In the genomic region with DNA sequence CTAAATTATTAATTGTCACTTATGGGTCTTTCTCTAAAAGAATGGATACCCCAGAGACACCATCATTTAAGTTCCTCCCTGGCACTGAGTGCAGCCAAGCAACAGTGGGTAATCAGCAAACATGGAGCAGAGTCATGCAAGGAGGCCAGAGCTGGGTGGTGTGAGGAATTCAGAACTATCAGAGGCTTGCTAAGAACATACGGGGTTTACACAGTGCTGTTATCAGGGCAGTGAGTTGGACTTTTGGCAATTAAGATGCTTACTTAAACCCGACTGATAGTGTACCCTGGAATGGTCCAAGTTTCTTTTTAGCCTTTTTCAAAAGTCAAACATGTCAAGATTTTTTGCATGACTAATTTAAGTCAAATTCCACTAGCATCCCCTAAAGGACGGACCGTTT, we compare ENCODE assay signal across 18 mouse cellular contexts.
A peak's percentile ranks its signal among the peaks of the same experiment; 100 is the strongest.
DNase-seq lines count a peak whose midpoint lies in the region; ATAC-seq lines count a peak whose summit lies in the region.
"Had no signal": no experiment of that assay in that cellular context is flagged by ENCODE, and none has a peak within 500 bp of the region (broad histone marks: within the 10 kb centered on the region; RNA-seq: fewer than 3 reads in every experiment).

No protein-coding gene starts in this region.

- H3K4me2 ChIP-seq in heart, embryonic 16.5 days (ENCODE audit: low read depth, low read length), result no peak overlapping the region
- H3K4me2 ChIP-seq in midbrain, embryonic 14.5 days (ENCODE audit: low read length), result no peak overlapping the region
- H3K4me2 ChIP-seq in stomach, embryonic 15.5 days, result no peak overlapping the region
- H3K4me2 ChIP-seq: hindbrain, embryonic 12.5 days; liver, embryonic 15.5 days; neural tube, embryonic 13.5 days had no signal

- no peak for DNase-seq in heart, embryonic 10.5 days (ENCODE audit: low spot score)
- DNase-seq in midbrain, embryonic 10.5 days (ENCODE audit: low spot score), result no peak
- DNase-seq in midbrain, embryonic 14.5 days, result no peak
- DNase-seq in heart, postnatal 4 days, result peak; percentile 12
- no peak for DNase-seq in adrenal gland, postnatal 4 days (ENCODE audit: low spot score in 2 of 2)
- DNase-seq: cerebellum, adult 2 months; cerebellum, postnatal 36 days; forebrain, postnatal 0 days; kidney, adult 9 months; kidney, postnatal 25 days; right cerebral cortex, postnatal 25 days; thymus, postnatal 14 days had no signal

- peak; percentile 58 for ATAC-seq in heart, embryonic 16.5 days (replicated peaks; ENCODE audit: extremely low read depth, insufficient read depth, low FRiP score)
- ATAC-seq in midbrain, embryonic 14.5 days (ENCODE audit: low FRiP score, low TSS enrichment), result no peak
- ATAC-seq in stomach, embryonic 15.5 days (ENCODE audit: insufficient read depth, low FRiP score, low read depth), result peak; percentile 87
- ATAC-seq: forebrain, postnatal 0 days had no signal

- no peaks in the 10 kb centered on the region for H3K27me3 ChIP-seq in heart, embryonic 16.5 days (ENCODE audit: control insufficient read depth, insufficient read depth, low read length)
- 0 out of 2 replicates have a peak, but pooled peaks cover 3% of the 10 kb centered on the region for H3K27me3 ChIP-seq in heart, embryonic 10.5 days (ENCODE audit: insufficient read depth, poor library complexity, severe bottlenecking)
- H3K27me3 ChIP-seq in midbrain, embryonic 10.5 days (ENCODE audit: low read depth, poor library complexity, severe bottlenecking), result peaks cover 58% of the 10 kb centered on the region
- H3K27me3 ChIP-seq in midbrain, embryonic 14.5 days (ENCODE audit: control insufficient read depth, insufficient read depth, low read length), result peaks cover 4% of the 10 kb centered on the region; the same call in 1 of the 2 replicates
- no peaks in the 10 kb centered on the region for H3K27me3 ChIP-seq in stomach, embryonic 15.5 days (replicated peaks)
- H3K27me3 ChIP-seq: hindbrain, embryonic 12.5 days; liver, embryonic 15.5 days had no signal

- H3K27ac ChIP-seq in heart, embryonic 16.5 days (ENCODE audit: low read length), result no peak overlapping the region
- H3K27ac ChIP-seq in heart, embryonic 10.5 days, result no peak overlapping the region
- H3K27ac ChIP-seq in midbrain, embryonic 10.5 days (replicated peaks), result peak overlapping the region; percentile 68; the same call in 1 of the 2 replicates
- H3K27ac ChIP-seq in midbrain, embryonic 14.5 days (replicated peaks; ENCODE audit: low read depth, low read length), result no peak overlapping the region
- no peak overlapping the region for H3K27ac ChIP-seq in stomach, embryonic 15.5 days
- H3K27ac ChIP-seq: forebrain, embryonic 10.5 days; hindbrain, embryonic 12.5 days; liver, embryonic 15.5 days; neural tube, embryonic 13.5 days had no signal

- H3K36me3 ChIP-seq in heart, embryonic 16.5 days (ENCODE audit: control insufficient read depth, insufficient read depth), result no peaks in the 10 kb centered on the region
- H3K36me3 ChIP-seq in heart, embryonic 10.5 days, result no peaks in the 10 kb centered on the region
- no peaks in the 10 kb centered on the region for H3K36me3 ChIP-seq in midbrain, embryonic 10.5 days
- no peaks in the 10 kb centered on the region for H3K36me3 ChIP-seq in midbrain, embryonic 14.5 days (ENCODE audit: control insufficient read depth, insufficient read depth, low read length)
- H3K36me3 ChIP-seq in stomach, embryonic 15.5 days, result no peaks in the 10 kb centered on the region
- H3K36me3 ChIP-seq: forebrain, embryonic 10.5 days; hindbrain, embryonic 12.5 days; liver, embryonic 15.5 days; neural tube, embryonic 13.5 days had no signal

- H3K4me3 ChIP-seq in heart, embryonic 16.5 days (ENCODE audit: low read length), result no peak overlapping the region
- H3K4me3 ChIP-seq in heart, embryonic 10.5 days, result no peak overlapping the region
- H3K4me3 ChIP-seq in midbrain, embryonic 10.5 days, result no peak overlapping the region
- H3K4me3 ChIP-seq in midbrain, embryonic 14.5 days (replicated peaks; ENCODE audit: low read depth, low read length), result no peak overlapping the region
- no peak overlapping the region for H3K4me3 ChIP-seq in stomach, embryonic 15.5 days (replicated peaks)
- H3K4me3 ChIP-seq: forebrain, embryonic 10.5 days; hindbrain, embryonic 12.5 days; liver, embryonic 15.5 days; neural tube, embryonic 13.5 days had no signal

- H3K4me1 ChIP-seq in heart, embryonic 16.5 days (ENCODE audit: control insufficient read depth, insufficient read depth, low read length), result peaks cover 4% of the 10 kb centered on the region; the same call in 1 of the 2 replicates
- H3K4me1 ChIP-seq in heart, embryonic 10.5 days, result 0 out of 2 replicates have a peak, but pooled peaks cover 12% of the 10 kb centered on the region
- H3K4me1 ChIP-seq in midbrain, embryonic 10.5 days, result peaks cover 52% of the 10 kb centered on the region
- H3K4me1 ChIP-seq in midbrain, embryonic 14.5 days (ENCODE audit: control insufficient read depth, insufficient read depth, low read length), result peaks cover 6% of the 10 kb centered on the region; the same call in 1 of the 2 replicates
- H3K4me1 ChIP-seq in stomach, embryonic 15.5 days, result 0 out of 2 replicates have a peak, but pooled peaks cover 5% of the 10 kb centered on the region

- WGBS in heart, embryonic 16.5 days, result 23% methylated on average over 4 of the region's 4 CpGs
- 51% methylated on average over 4 of the region's 4 CpGs for WGBS in heart, embryonic 10.5 days
- WGBS in midbrain, embryonic 10.5 days, result 33% methylated on average over 4 of the region's 4 CpGs
- WGBS in midbrain, embryonic 14.5 days, result 10% methylated on average over 4 of the region's 4 CpGs
- 39% methylated on average over 4 of the region's 4 CpGs for WGBS in stomach, embryonic 15.5 days

- no peaks in the 10 kb centered on the region for H3K9me3 ChIP-seq in heart, embryonic 16.5 days (replicated peaks; ENCODE audit: control insufficient read depth, low read length)
- no peaks in the 10 kb centered on the region for H3K9me3 ChIP-seq in heart, embryonic 10.5 days
- H3K9me3 ChIP-seq in midbrain, embryonic 10.5 days (replicated peaks), result no peaks in the 10 kb centered on the region
- H3K9me3 ChIP-seq in midbrain, embryonic 14.5 days (ENCODE audit: control insufficient read depth, low read length), result no peaks in the 10 kb centered on the region
- H3K9me3 ChIP-seq in stomach, embryonic 15.5 days, result no peaks in the 10 kb centered on the region
- H3K9me3 ChIP-seq: forebrain, embryonic 10.5 days; hindbrain, embryonic 12.5 days; liver, embryonic 15.5 days; neural tube, embryonic 13.5 days had no signal

- H3K9ac ChIP-seq in heart, embryonic 16.5 days (ENCODE audit: low read length), result no peak overlapping the region
- H3K9ac ChIP-seq in midbrain, embryonic 14.5 days (replicated peaks; ENCODE audit: low read length), result no peak overlapping the region
- no peak overlapping the region for H3K9ac ChIP-seq in stomach, embryonic 15.5 days
- H3K9ac ChIP-seq: forebrain, postnatal 0 days; hindbrain, embryonic 12.5 days; liver, embryonic 15.5 days; neural tube, embryonic 13.5 days had no signal
